Mouse (Mus musculus): ENCODE data around the gene Gm10392.

The Gm10392 gene

GRCm38 (mm10) chr11:77500361-77501325, 18.4 kb downstream of the Gm10392 start:
- no peaks in the 10 kb centered on the region for H3K27me3 ChIP-seq (ENCODE audit: control insufficient read depth, insufficient read depth, low read length, poor library complexity, severe bottlenecking)
- peaks cover 2% of the 10 kb centered on the region for H3K36me3 ChIP-seq (ENCODE audit: control insufficient read depth, insufficient read depth, low read length, poor library complexity, severe bottlenecking)
- no peak for DNase-seq (ENCODE audit: low read depth, low spot score)

GRCm38 (mm10) chr11:77499354-77499753, 19.6 kb downstream of the Gm10392 start:
- Histone ChIP-seq H3K27me3 (ENCODE audit: control insufficient read depth, insufficient read depth, low read length, poor library complexity, severe bottlenecking) (no peaks in the 10 kb centered on the region), H3K36me3 (ENCODE audit: control insufficient read depth, insufficient read depth, low read length, poor library complexity, severe bottlenecking) (no peaks in the 10 kb centered on the region; the same call in 1 of the 2 replicates)
- no peak for DNase-seq (ENCODE audit: low read depth, low spot score)

GRCm38 (mm10) chr11:77498261-77499139, 20.5 kb downstream of the Gm10392 start:
- no peak for DNase-seq (ENCODE audit: low read depth, low spot score)
- Histone ChIP-seq H3K36me3 (ENCODE audit: control insufficient read depth, insufficient read depth, low read length, poor library complexity, severe bottlenecking) (no peaks in the 10 kb centered on the region; the same call in 1 of the 2 replicates), H3K27me3 (ENCODE audit: control insufficient read depth, insufficient read depth, low read length, poor library complexity, severe bottlenecking) (no peaks in the 10 kb centered on the region)

GRCm38 (mm10) chr11:77497851-77498250, 21.1 kb downstream of the Gm10392 start:
- Histone ChIP-seq H3K27me3 (ENCODE audit: control insufficient read depth, insufficient read depth, low read length, poor library complexity, severe bottlenecking) (no peaks in the 10 kb centered on the region), H3K36me3 (ENCODE audit: control insufficient read depth, insufficient read depth, low read length, poor library complexity, severe bottlenecking) (no peaks in the 10 kb centered on the region; the same call in 1 of the 2 replicates)
- DNase-seq (ENCODE audit: low read depth, low spot score), result no peak

GRCm38 (mm10) chr11:77497341-77497756, 21.6 kb downstream of the Gm10392 start:
- no peaks in the 10 kb centered on the region; the same call in 1 of the 2 replicates for H3K36me3 ChIP-seq (ENCODE audit: control insufficient read depth, insufficient read depth, low read length, poor library complexity, severe bottlenecking)
- H3K27me3 ChIP-seq (ENCODE audit: control insufficient read depth, insufficient read depth, low read length, poor library complexity, severe bottlenecking), result no peaks in the 10 kb centered on the region
- DNase-seq (ENCODE audit: low read depth, low spot score), result peak; percentile 75

GRCm38 (mm10) chr11:77495507-77495906, 23.5 kb downstream of the Gm10392 start:
- no peak for DNase-seq (ENCODE audit: low read depth, low spot score)
- no peaks in the 10 kb centered on the region; the same call in 1 of the 2 replicates for H3K36me3 ChIP-seq (ENCODE audit: control insufficient read depth, insufficient read depth, low read length, poor library complexity, severe bottlenecking)
- no peaks in the 10 kb centered on the region for H3K27me3 ChIP-seq (ENCODE audit: control insufficient read depth, insufficient read depth, low read length, poor library complexity, severe bottlenecking)

- no peaks in the 10 kb centered on the region for H3K36me3 ChIP-seq (ENCODE audit: control insufficient read depth, insufficient read depth, low read length, poor library complexity, severe bottlenecking)
- DNase-seq (ENCODE audit: low read depth, low spot score), result no peak
Observed at GRCm38 (mm10) chr11:77494782-77495181, 24.2 kb downstream of the Gm10392 start.

GRCm38 (mm10) chr11:77494344-77494676, 24.7 kb downstream of the Gm10392 start:
- no peak for DNase-seq (ENCODE audit: low read depth, low spot score)
- no peaks in the 10 kb centered on the region for H3K36me3 ChIP-seq (ENCODE audit: control insufficient read depth, insufficient read depth, low read length, poor library complexity, severe bottlenecking)

More at GRCm38 (mm10) chr11:77494782-77495181, 24.2 kb downstream of the Gm10392 start:
- H3K27me3 ChIP-seq (ENCODE audit: control insufficient read depth, insufficient read depth, low read length, poor library complexity, severe bottlenecking), result 0 out of 2 replicates have a peak, but pooled peaks cover under 1% of the 10 kb centered on the region

GRCm38 (mm10) chr11:77493512-77494343, 25.3 kb downstream of the Gm10392 start, which contains the start of gene Git1:
Git1 (plus strand) TSS chr11:77493562.
- peak; percentile 44 for DNase-seq (ENCODE audit: low read depth, low spot score)

More at GRCm38 (mm10) chr11:77494344-77494676, 24.7 kb downstream of the Gm10392 start:
- 0 out of 2 replicates have a peak, but pooled peaks cover 3% of the 10 kb centered on the region for H3K27me3 ChIP-seq (ENCODE audit: control insufficient read depth, insufficient read depth, low read length, poor library complexity, severe bottlenecking)

GRCm38 (mm10) chr11:77492911-77493332, 26.1 kb downstream of the Gm10392 start:
- Histone ChIP-seq H3K27me3 (ENCODE audit: control insufficient read depth, insufficient read depth, low read length, poor library complexity, severe bottlenecking) (peaks cover 3% of the 10 kb centered on the region; the same call in 1 of the 2 replicates), H3K36me3 (ENCODE audit: control insufficient read depth, insufficient read depth, low read length, poor library complexity, severe bottlenecking) (no peaks in the 10 kb centered on the region)
- DNase-seq (ENCODE audit: low read depth, low spot score), result peak; percentile 92

More at GRCm38 (mm10) chr11:77493512-77494343, 25.3 kb downstream of the Gm10392 start, which contains the start of gene Git1:
- peaks cover 3% of the 10 kb centered on the region; the same call in 1 of the 2 replicates for H3K27me3 ChIP-seq (ENCODE audit: control insufficient read depth, insufficient read depth, low read length, poor library complexity, severe bottlenecking)
- no peaks in the 10 kb centered on the region for H3K36me3 ChIP-seq (ENCODE audit: control insufficient read depth, insufficient read depth, low read length, poor library complexity, severe bottlenecking)

- no peak for DNase-seq (ENCODE audit: low read depth, low spot score)
- Histone ChIP-seq H3K27me3 (ENCODE audit: control insufficient read depth, insufficient read depth, low read length, poor library complexity, severe bottlenecking) (peaks cover 3% of the 10 kb centered on the region; the same call in 1 of the 2 replicates), H3K36me3 (ENCODE audit: control insufficient read depth, insufficient read depth, low read length, poor library complexity, severe bottlenecking) (no peaks in the 10 kb centered on the region)
Observed at GRCm38 (mm10) chr11:77492311-77492871, 26.6 kb downstream of the Gm10392 start.

GRCm38 (mm10) chr11:77491502-77492291, 27.3 kb downstream of the Gm10392 start:
- no peak for DNase-seq (ENCODE audit: low read depth, low spot score)
- Histone ChIP-seq H3K36me3 (ENCODE audit: control insufficient read depth, insufficient read depth, low read length, poor library complexity, severe bottlenecking) (no peaks in the 10 kb centered on the region), H3K27me3 (ENCODE audit: control insufficient read depth, insufficient read depth, low read length, poor library complexity, severe bottlenecking) (peaks cover 3% of the 10 kb centered on the region; the same call in 1 of the 2 replicates)

- Histone ChIP-seq H3K36me3 (ENCODE audit: control insufficient read depth, insufficient read depth, low read length, poor library complexity, severe bottlenecking) (no peaks in the 10 kb centered on the region), H3K27me3 (ENCODE audit: control insufficient read depth, insufficient read depth, low read length, poor library complexity, severe bottlenecking) (peaks cover 3% of the 10 kb centered on the region; the same call in 1 of the 2 replicates)
- peak; percentile 86 for DNase-seq (ENCODE audit: low read depth, low spot score)
Observed at GRCm38 (mm10) chr11:77491123-77491501, 27.9 kb downstream of the Gm10392 start.

Measured in splenic B cell, adult 2 months (primary cell).